Mouse (Mus musculus): ENCODE data around the gene Il17rd.

The Il17rd gene

GRCm38 (mm10) chr14:27094247-27094646 lies 55.5 kb downstream of the Il17rd start:
- peak; percentile 84 for DNase-seq (ENCODE audit: low read depth, low spot score)

- peak; percentile 59 for DNase-seq (ENCODE audit: low read depth, low spot score)
Measured at GRCm38 (mm10) chr14:27096133-27096532, 57.4 kb downstream of the Il17rd start.

- DNase-seq (ENCODE audit: low read depth, low spot score), result peak; percentile 74
Measured at GRCm38 (mm10) chr14:27096779-27097178, 58.0 kb downstream of the Il17rd start.

GRCm38 (mm10) chr14:27101735-27102134 lies 63.0 kb downstream of the Il17rd start:
- no peak for DNase-seq (ENCODE audit: low read depth, low spot score)

- DNase-seq (ENCODE audit: low read depth, low spot score), result no peak
Measured at GRCm38 (mm10) chr14:27102720-27103119, 64.0 kb downstream of the Il17rd start.

GRCm38 (mm10) chr14:27105731-27106457 lies 67.2 kb downstream of the Il17rd start:
- DNase-seq (ENCODE audit: low read depth, low spot score), result no peak

- no peak for DNase-seq (ENCODE audit: low read depth, low spot score)
Measured at GRCm38 (mm10) chr14:27108748-27109504, 70.2 kb downstream of the Il17rd start.

- DNase-seq (ENCODE audit: low read depth, low spot score), result no peak
Measured at GRCm38 (mm10) chr14:27114362-27115274, 75.9 kb downstream of the Il17rd start, which contains the start of gene Arhgef3. Gene Arhgef3, plus strand, starts transcription at chr14:27114899.

- no peak for DNase-seq (ENCODE audit: low read depth, low spot score)
Measured at GRCm38 (mm10) chr14:27115275-27115660, 76.5 kb downstream of the Il17rd start.

GRCm38 (mm10) chr14:27115991-27116390 lies 77.2 kb downstream of the Il17rd start:
- DNase-seq (ENCODE audit: low read depth, low spot score), result no peak

- DNase-seq (ENCODE audit: low read depth, low spot score), result no peak
Measured at GRCm38 (mm10) chr14:27116577-27117165, 77.9 kb downstream of the Il17rd start.

- no peak for DNase-seq (ENCODE audit: low read depth, low spot score)
Measured at GRCm38 (mm10) chr14:27118546-27118945, 79.8 kb downstream of the Il17rd start.

- no peak for DNase-seq (ENCODE audit: low read depth, low spot score)
Measured at GRCm38 (mm10) chr14:27122646-27123045, 83.9 kb downstream of the Il17rd start.

- DNase-seq (ENCODE audit: low read depth, low spot score), result no peak
Measured at GRCm38 (mm10) chr14:27123543-27123942, 84.8 kb downstream of the Il17rd start.

GRCm38 (mm10) chr14:27130031-27130430 lies 91.3 kb downstream of the Il17rd start:
- DNase-seq (ENCODE audit: low read depth, low spot score), result no peak

- peak; percentile 73 for DNase-seq (ENCODE audit: low read depth, low spot score)
Measured at GRCm38 (mm10) chr14:27130676-27131075, 91.9 kb downstream of the Il17rd start.

GRCm38 (mm10) chr14:27131521-27131920 lies 92.8 kb downstream of the Il17rd start:
- DNase-seq (ENCODE audit: low read depth, low spot score), result no peak

GRCm38 (mm10) chr14:27138891-27139290 lies 100.2 kb downstream of the Il17rd start:
- DNase-seq (ENCODE audit: low read depth, low spot score), result no peak

- no peak for DNase-seq (ENCODE audit: low read depth, low spot score)
Measured at GRCm38 (mm10) chr14:27139968-27140367, 101.2 kb downstream of the Il17rd start.

- DNase-seq (ENCODE audit: low read depth, low spot score), result peak; percentile 87
Measured at GRCm38 (mm10) chr14:27141486-27141885, 102.7 kb downstream of the Il17rd start.

GRCm38 (mm10) chr14:27142680-27143079 lies 103.9 kb downstream of the Il17rd start:
- no peak for DNase-seq (ENCODE audit: low read depth, low spot score)
